Mouse (Mus musculus) A20 (cell line): ENCODE data around the gene Kif11.

Experiments
- DNase-seq: peaks from one replicate; pipeline ENCODE4 v3.0.0-alpha.2; 2011; ENCODE audit warnings: low read depth, low spot score

Gene Kif11

DNA sequence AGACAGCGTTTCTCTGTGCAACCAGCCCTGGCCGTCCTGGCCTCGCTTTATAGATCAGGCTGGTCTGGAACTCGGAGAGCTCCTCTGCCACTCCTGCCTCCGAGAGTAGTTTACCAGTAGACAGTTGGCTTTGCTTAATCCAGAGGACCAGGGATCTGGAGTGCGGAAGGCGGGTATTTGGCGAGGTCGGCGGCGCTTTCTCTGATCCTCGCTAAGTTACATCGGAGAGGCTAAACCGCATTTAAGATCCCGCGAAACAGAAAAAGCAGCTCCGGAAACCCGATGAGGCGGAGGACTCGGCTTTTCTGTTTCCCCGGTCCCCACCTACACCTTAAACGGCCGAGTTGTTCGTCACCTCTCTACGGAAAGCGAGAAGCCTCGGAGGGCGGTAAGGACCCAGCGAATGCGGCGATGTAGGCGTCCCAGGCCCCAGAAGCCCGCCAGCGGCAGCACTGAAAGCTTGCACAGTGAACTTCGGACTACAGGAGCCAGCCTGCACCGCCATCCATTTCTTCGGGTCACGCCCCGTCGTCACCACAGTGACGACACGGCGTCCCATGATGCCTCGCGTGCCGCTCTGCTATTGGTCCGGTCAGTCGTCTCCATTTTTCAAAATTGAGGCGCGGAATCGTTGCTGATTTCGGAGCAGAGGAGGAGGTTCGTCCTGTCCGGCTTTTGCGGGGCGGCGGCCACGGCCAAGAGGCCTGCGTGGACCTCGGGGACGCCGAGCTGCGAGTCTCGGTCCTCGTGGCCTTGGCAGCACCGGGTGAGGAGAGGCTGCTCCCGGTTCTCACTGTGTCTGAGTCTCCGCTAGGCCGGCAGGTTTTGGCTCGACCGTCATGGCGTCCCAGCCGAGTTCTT, at the start of gene Kif11:
Gene Kif11 (plus strand): TSS at position 649 of the 861 bp plus-strand sequence.
- peak; percentile 97 for DNase-seq

DNA sequence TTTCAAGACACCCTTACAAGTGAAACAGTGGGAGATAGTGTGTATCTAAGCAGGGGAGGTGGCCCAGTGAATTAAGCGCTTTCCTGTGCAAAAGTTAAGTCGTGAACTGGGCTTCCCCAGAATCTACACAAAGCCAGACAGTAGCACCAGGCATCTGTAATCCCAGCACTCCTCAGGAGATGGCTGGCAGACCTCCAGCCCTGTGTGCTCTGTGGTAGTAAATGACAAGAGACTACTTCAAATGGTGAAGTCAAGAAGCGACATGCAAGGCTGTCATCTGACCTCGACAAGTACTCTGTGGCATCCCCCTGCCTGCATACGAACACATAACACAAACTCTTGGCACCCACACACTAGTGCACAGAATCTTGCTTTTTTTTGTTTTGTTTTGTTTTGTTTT, 49.0 kb upstream of the Kif11 start:
- DNase-seq, result no peak

DNA sequence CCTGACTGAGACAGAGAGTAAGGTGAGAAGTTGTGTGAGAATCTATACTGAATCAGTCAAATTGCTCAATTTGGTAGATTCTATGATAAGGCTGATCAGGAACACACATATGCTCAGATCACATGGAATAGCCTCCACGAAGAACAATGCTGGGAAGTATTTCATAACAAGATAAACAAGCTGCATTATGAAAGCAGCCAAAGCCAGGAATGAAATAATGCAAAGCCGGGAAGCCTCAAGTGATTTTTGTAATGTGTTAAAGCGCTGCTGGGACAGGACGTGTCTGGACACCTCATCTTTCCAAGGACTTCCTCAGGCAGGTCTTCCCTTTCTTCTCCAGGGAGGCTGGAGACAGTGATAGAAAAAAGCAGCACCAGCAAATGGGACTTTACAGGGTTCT, 43.5 kb upstream of the Kif11 start:
- DNase-seq, result no peak

DNA sequence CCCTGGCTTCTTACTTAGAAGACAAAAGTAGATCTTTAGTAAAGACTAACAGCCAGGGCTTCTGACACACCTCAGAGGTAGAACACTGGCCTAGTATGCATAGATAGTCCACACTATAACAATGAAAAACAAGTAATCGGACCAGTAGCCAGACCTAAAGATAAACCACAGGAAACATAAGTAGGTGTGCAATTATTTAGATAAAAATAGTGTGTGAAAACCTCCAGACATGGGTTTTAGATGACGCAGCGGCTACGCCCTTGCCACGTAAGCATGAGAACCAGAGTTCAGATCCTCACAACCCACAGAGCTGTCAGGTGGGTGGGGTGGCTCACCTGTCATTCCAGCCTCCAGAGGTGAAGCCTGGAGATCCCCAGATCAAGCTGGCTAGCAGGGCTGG, 42.8 kb upstream of the Kif11 start:
- no peak for DNase-seq

- no peak for DNase-seq
Measured at GRCm38 (mm10) chr19:37335392-37335791, 40.8 kb upstream of the Kif11 start.

- no peak for DNase-seq
Measured at GRCm38 (mm10) chr19:37337752-37338151, 38.5 kb upstream of the Kif11 start, which contains the start of gene Ide. Gene Ide, minus strand, starts transcription at chr19:37337852.

GRCm38 (mm10) chr19:37340495-37340894, 35.7 kb upstream of the Kif11 start:
- no peak for DNase-seq

DNA sequence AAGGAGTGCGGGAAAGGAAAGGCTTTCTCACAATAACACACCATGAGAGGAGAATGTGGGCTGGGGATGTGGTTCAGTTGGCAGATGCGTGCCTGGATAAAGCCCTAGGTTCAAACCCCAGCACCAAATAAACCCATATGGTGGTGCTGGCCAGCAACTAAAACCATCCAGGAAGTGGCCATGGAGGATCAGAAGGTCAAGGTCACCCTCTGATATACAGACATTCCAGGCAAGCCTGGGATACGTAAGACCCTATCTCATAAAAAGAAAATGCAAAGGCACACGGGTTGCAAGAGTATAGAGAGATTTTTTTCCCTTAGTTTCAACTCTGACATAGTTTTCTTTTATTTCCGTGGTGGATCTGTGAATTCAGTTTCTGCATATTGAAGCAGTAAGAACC, 35.3 kb upstream of the Kif11 start:
- no peak for DNase-seq

- no peak for DNase-seq
Measured at GRCm38 (mm10) chr19:37343899-37344298, 32.3 kb upstream of the Kif11 start.

- no peak for DNase-seq
Measured at GRCm38 (mm10) chr19:37346258-37346657, 29.9 kb upstream of the Kif11 start.

- DNase-seq, result no peak
Measured at GRCm38 (mm10) chr19:37348331-37348730, 27.9 kb upstream of the Kif11 start.

- no peak for DNase-seq
Measured at GRCm38 (mm10) chr19:37348952-37349351, 27.3 kb upstream of the Kif11 start.

DNA sequence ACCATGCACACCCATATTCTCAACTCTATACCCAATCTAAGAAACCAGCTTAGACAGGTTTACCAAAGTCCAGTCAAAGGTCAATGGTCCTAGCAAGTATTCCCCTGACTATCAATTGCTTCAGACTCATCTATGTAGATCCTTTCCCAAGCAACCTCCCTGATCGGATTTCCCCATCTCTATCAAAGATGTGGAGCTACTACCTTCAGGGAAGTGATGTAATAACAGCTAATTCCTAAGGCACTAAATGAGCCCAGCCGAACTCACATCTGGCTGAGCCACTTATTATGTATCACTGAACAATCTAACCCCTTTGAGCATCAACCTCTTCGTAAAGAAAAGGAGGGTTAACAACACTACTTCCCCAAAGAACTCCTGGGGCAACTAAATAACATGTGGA, 23.4 kb upstream of the Kif11 start:
- no peak for DNase-seq

- DNase-seq, result no peak
Measured at GRCm38 (mm10) chr19:37353331-37353730, 22.9 kb upstream of the Kif11 start.

DNA sequence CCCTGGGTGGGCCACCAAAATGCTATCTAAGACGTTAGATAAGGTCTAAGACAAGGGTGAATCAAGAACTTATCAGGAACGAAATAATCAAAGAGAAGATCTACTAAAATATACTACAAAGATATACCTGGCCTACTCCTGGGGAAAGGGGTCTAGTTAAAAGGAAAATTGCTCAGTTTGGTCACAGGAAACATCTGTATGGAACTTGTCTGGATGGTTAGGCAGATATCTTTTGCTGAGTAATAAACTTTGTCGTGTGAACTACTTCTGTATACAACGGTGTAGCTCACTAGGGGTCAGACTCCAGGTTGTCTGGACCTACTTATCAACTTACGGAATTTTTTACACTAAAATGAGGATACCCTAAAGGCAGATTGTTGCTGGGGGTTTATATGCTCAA, 16.2 kb upstream of the Kif11 start:
- no peak for DNase-seq

DNA sequence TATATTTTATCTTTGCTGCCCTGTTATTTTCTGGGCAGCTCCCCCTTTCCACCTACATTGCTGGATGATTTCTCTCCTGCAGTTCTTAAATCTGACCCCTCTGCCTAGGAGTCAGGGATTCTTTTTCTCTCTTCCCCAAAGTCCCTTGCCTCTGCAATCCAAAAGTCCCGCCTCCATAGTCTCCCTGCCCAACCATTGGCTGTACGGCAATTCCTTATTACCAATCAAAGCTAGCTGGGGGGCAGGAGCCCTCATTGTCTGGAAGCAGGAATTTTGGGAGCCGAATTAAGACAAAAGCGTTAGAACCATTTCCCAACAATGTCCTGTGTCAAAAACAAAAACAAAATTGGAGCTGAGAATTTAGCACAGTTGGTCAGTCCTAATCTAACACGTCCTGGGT, 13.7 kb upstream of the Kif11 start:
- no peak for DNase-seq

DNA sequence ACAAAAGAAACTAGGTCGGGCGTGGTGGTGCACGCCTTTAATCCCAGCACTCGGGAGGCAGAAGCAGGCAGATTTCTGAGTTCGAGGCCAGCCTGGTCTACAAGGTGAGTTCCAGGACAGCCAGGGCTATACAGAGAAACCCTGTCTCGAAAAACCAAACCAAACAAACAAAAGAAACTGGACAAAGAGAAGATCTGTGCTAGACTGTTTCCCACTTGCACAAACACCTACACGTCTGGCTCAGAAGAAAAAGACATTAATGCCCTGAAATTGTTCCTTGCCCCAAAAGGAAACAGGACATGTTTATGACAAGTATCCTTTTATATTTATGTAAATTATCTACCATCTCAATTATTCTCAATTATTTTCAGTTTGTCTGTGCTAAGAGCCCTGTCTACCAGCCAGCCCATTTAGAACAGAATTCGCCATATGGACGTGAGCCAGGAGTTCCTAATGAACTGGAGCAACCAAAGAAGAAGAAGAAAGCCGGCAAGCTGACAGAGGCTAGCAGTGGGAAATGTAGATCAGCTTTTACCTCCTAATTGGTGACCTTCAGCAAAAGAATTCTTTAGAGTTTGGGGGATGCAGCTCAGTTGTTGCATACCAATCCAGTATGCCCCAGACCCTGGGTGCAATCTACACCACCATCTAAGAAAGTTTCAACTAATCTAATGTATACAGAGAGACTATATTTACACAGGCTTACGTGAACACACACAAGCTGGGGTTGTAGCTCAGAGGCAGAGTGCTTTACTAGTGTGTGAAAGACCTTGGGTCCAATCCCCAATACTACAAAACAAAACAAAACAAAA, 12.9 kb upstream of the Kif11 start:
- DNase-seq, result no peak

- no peak for DNase-seq
Measured at GRCm38 (mm10) chr19:37368990-37369389, 7.2 kb upstream of the Kif11 start.

DNA sequence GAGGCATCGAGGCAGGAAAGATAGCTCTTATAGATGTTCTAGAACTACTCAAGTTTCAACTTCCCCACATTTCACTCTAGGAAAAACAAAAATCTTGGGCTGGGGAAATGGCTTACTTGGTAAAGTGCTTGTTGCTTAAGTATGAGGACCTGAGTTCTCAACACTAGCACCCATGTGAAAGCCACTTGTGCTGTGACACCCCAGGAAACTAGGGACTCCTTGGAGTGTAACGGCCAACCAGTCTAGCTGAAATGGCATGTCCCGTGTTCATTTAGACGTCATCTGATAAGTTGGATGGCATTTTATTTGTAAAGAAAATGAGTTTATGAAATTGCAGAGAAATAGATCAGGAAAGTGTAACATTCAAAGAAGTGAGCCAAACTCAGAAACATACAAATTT, 6.3 kb upstream of the Kif11 start:
- DNase-seq, result no peak

GRCm38 (mm10) chr19:37370356-37370755, 5.8 kb upstream of the Kif11 start:
- peak; percentile 84 for DNase-seq

DNA sequence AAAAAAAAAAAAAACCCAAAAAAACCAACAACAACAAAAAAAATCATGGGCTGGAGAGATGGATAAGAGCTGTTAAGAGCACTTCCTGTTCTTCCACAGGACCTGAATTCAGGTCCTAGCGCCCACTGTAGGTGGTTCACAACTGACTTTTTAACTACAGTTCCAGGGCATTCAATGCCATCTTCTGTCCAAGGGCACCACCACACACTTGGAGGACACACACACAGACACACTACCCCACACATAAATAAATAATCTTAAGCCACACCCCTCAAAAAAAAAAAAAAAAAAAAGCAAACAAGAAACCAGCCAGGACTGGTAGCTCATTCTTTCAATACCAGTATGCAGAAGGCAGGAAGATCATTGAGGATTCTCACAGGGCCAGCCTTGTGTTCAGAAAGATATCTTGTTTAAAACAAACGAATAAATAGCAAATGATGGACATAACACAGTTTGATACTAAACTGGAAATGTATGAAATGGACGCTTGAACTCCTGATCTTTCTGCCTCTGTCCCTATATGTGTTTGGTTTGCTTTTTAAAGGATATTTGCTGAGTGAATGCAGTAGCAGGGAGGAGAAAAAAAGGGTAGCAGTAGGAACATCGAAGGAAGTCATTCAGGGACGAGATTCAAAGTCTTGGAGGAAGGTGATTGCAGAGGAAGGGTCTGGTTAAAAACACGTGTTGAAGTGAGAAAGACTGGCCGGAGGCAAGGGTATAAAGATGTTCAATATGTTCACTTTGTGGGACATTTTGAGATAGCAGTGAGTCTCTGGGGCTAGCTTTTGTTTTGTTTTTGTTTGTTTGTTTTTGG, 1.1 kb upstream of the Kif11 start:
- DNase-seq, result peak; percentile 74

DNA sequence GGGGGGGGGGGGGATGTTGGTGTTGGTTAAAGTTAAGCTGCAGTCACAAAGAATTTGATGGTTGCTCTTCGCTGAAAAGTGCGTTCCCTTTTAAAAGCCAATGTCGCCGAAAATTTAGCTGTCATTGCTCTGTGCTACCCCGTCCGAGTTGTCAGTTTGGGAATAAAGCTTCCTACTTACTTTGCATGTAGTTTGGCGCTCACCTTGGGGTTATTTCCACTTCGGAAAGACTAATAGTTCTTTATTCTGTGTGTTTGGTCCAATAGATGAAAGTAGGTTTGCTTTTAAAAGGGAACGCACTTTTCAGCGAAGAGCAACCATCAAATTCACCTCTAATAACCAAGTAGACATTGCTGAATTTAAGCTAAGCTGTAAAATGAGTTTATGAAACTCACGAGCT, 638 bp downstream of the Kif11 start:
- DNase-seq, result no peak
